Mouse (Mus musculus): ENCODE measurements around the gene Rinl. TPM values are rescaled to one million over a fixed set of nuclear protein-coding genes. Genes with fewer than 3 reads are reported as not detected.
A peak's percentile ranks its signal among the peaks of the same experiment; 100 is the strongest.

Gene Rinl
- total and polyA plus RNA-seq, 3 experiments: 46.1 to 65.5 (median 60.6) TPM

- TF ChIP-seq HCFC1 (IDR thresholded peaks at IDR 0.05; ENCODE audit: low read depth, low read length) (peak; percentile 63), MEF2A (IDR thresholded peaks at IDR 0.05; ENCODE audit: borderline replicate concordance, low read depth, low read length) (peak; percentile 69), JUND (conservative IDR thresholded peaks at IDR 0.05; ENCODE audit: low read depth, low read length) (no peak), ZC3H11A (IDR thresholded peaks at IDR 0.05; ENCODE audit: low read depth, low read length) (peak; percentile 48; the same call in 1 of the 2 replicates), POLR2AphosphoS2 (IDR thresholded peaks at IDR 0.05; ENCODE audit: low read depth, low read length) (no peak), MAX (IDR thresholded peaks at IDR 0.05; ENCODE audit: low read length) (peak; percentile 95), POLR2A (IDR thresholded peaks at IDR 0.05; ENCODE audit: low read depth, low read length) (peak; percentile 61), CHD1 (IDR thresholded peaks at IDR 0.05; ENCODE audit: low read depth, low read length) (no peak)
Measured at GRCm38 (mm10) chr7:28796562-28796975, 7.8 kb downstream of the Rinl start (continued).

GRCm38 (mm10) chr7:28799994-28800393 is 11.2 kb downstream of the Rinl start:
- H3K9me3 ChIP-seq (replicated peaks; ENCODE audit: low read length): no peaks in the 10 kb centered on the region
- TF ChIP-seq POLR2AphosphoS2 (IDR thresholded peaks at IDR 0.05; ENCODE audit: low read depth, low read length) (0 out of 2 replicates have a peak, but pooled peaks have one; percentile 20), CTCF (conservative IDR thresholded peaks at IDR 0.05 in 1 of 2, IDR thresholded peaks at IDR 0.05 in 1 of 2; ENCODE audit: low read depth in 2 of 2, low read length in 2 of 2) (no peak)
- dilution Hi-C loops (cut with MboI; ENCODE audit: extremely low pct_ligation_motif_present, extremely low pct_unique_long_range_greater_than_20kb, low sequenced_read_pairs): no loop called here
- H3K4me1 ChIP-seq (ENCODE audit: control insufficient read depth in 1 of 2, insufficient read depth in 2 of 2): peaks cover 14 to 42% of the 10 kb centered on the region in 2 experiments
- no peak overlapping the region for H3K27ac ChIP-seq (ENCODE audit: insufficient read depth, low read depth)
- no peaks in the 10 kb centered on the region for H3K27me3 ChIP-seq (replicated peaks)
- peaks cover 21 to 32% of the 10 kb centered on the region in 2 experiments for H3K36me3 ChIP-seq (replicated peaks in 1 of 2; ENCODE audit: control insufficient read depth in 1 of 2, insufficient read depth in 1 of 2, low read length in 1 of 2)
- H3K79me2 ChIP-seq (replicated peaks; ENCODE audit: control insufficient read depth, extremely low read depth, insufficient read depth, poor library complexity, severe bottlenecking): peaks cover 12% of the 10 kb centered on the region
- H3K4me2 ChIP-seq (ENCODE audit: insufficient read depth, low read depth, poor library complexity, severe bottlenecking): no peak overlapping the region
- H3K4me3 ChIP-seq (replicated peaks in 1 of 3; ENCODE audit: low read depth in 2 of 3, low read length in 2 of 3, poor library complexity in 1 of 3): no peak overlapping the region
- DNase-seq (ENCODE audit: extremely low read depth): no peak
- no peak overlapping the region for H3K9ac ChIP-seq (ENCODE audit: insufficient read depth, low read depth)
- in situ Hi-C loops (cut with MboI; ENCODE audit: low pct_ligation_motif_present, low pct_unique_long_range_greater_than_20kb, low sequenced_read_pairs): loop anchor here (5.0 to 25.0 kb wide), 2 partner anchors 67 to 237 kb away; no protein-coding TSS in a partner anchor

DNA sequence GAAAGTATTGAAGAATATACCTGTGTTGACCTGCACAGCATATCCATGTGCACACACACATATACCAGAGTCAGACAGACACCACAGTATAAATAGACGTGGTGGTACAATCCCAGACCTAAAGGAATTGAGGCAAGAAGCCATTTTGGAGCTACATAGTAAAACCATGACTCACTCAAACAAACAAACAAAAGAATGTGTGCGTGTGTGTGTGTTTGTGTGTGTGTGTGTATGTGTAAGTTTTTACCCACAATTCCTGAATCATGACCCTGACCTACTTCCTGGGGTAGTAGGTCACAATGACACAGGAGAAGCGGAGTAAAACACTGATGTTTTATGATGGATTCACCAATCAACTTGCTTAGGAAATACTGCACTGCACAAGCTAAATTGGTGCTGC is 12.7 kb downstream of the Rinl start:
- peaks cover 14 to 38% of the 10 kb centered on the region in 2 experiments for H3K4me1 ChIP-seq (ENCODE audit: control insufficient read depth in 1 of 2, insufficient read depth in 2 of 2)

More for the DNA sequence above, 12.7 kb downstream of the Rinl start:
- DNase-seq (ENCODE audit: extremely low read depth): no peak
- H3K9ac ChIP-seq (ENCODE audit: insufficient read depth, low read depth): no peak overlapping the region
- H3K9me3 ChIP-seq (replicated peaks; ENCODE audit: low read length): no peaks in the 10 kb centered on the region
- no peak overlapping the region for H3K27ac ChIP-seq (ENCODE audit: insufficient read depth, low read depth)
- in situ Hi-C loops (cut with MboI; ENCODE audit: low pct_ligation_motif_present, low pct_unique_long_range_greater_than_20kb, low sequenced_read_pairs) (no loop called here), dilution Hi-C loops (cut with MboI; ENCODE audit: extremely low pct_ligation_motif_present, extremely low pct_unique_long_range_greater_than_20kb, low sequenced_read_pairs) (no loop called here)
- peaks cover 21 to 32% of the 10 kb centered on the region in 2 experiments for H3K36me3 ChIP-seq (replicated peaks in 1 of 2; ENCODE audit: control insufficient read depth in 1 of 2, insufficient read depth in 1 of 2, low read length in 1 of 2)
- TF ChIP-seq MXI1 (IDR thresholded peaks at IDR 0.05; ENCODE audit: low read depth, low read length) (no peak), NRF1 (IDR thresholded peaks at IDR 0.05; ENCODE audit: low read depth, low read length) (no peak), UBTF (IDR thresholded peaks at IDR 0.05; ENCODE audit: low read depth, low read length) (no peak), USF2 (conservative IDR thresholded peaks at IDR 0.05; ENCODE audit: low read depth, low read length) (no peak), NELFE (IDR thresholded peaks at IDR 0.05; ENCODE audit: low read depth, low read length) (no peak), HCFC1 (IDR thresholded peaks at IDR 0.05; ENCODE audit: low read depth, low read length) (no peak), MAX (IDR thresholded peaks at IDR 0.05; ENCODE audit: low read length) (no peak)
- H3K4me2 ChIP-seq (ENCODE audit: insufficient read depth, low read depth, poor library complexity, severe bottlenecking): no peak overlapping the region
- H3K27me3 ChIP-seq (replicated peaks): no peaks in the 10 kb centered on the region
- H3K4me3 ChIP-seq (replicated peaks in 1 of 3; ENCODE audit: low read depth in 2 of 3, low read length in 2 of 3, poor library complexity in 1 of 3): no peak overlapping the region
- peaks cover 7% of the 10 kb centered on the region for H3K79me2 ChIP-seq (replicated peaks; ENCODE audit: control insufficient read depth, extremely low read depth, insufficient read depth, poor library complexity, severe bottlenecking)
